Mouse (Mus musculus) kidney, postnatal 0 days (tissue): ENCODE data around the gene Polr2j. TPM values are rescaled to one million over a fixed set of nuclear protein-coding genes. Genes with fewer than 3 reads are reported as not detected.
A peak's percentile ranks its signal among the peaks of the same experiment; 100 is the strongest.

ENCODE experiments used
- ATAC-seq: fragments of 200-750 bp; cut with Nextera tagmentation; replicated peaks from 2 replicates; pipeline ENCODE4 v1.8.0; 2017; ENCODE audit warnings: low read depth, moderate number of reproducible peaks, moderate TSS enrichment, moderate library complexity; ENCODE audit not compliant: low FRiP score
- DNase-seq: peaks from one replicate; pipeline ENCODE4 v3.0.0-alpha.2; 2016; ENCODE audit warnings: low spot score
- H3K27ac ChIP-seq: fragments of 300-500 bp; sonication (generic); 2 replicates; pipeline ENCODE4 v1.5.1; 2014; ENCODE audit warnings: mild to moderate bottlenecking
- H3K27me3 ChIP-seq: fragments of 300-500 bp; sonication (generic); 2 replicates; pipeline ENCODE4 v1.6.1; 2014; ENCODE audit warnings: low read length, mixed read lengths; ENCODE audit not compliant: insufficient read depth
- H3K36me3 ChIP-seq: fragments of 300-500 bp; sonication (generic); 2 replicates; pipeline ENCODE4 v1.6.1; 2014; ENCODE audit warnings: low read length, mixed read lengths; ENCODE audit not compliant: insufficient read depth
- H3K4me1 ChIP-seq: fragments of 300-500 bp; sonication (generic); replicated peaks from 2 replicates; pipeline ENCODE4 v1.6.1; 2014; ENCODE audit warnings: antibody characterized with exemption, low read length, mixed read lengths; ENCODE audit not compliant: insufficient read depth
- H3K4me2 ChIP-seq: fragments of 300-500 bp; sonication (generic); 2 replicates; pipeline ENCODE4 v1.6.1; 2014; ENCODE audit warnings: mild to moderate bottlenecking, low read length, moderate library complexity, mixed read lengths
- H3K4me3 ChIP-seq: fragments of 300-500 bp; sonication (generic); replicated peaks from 2 replicates; pipeline ENCODE4 v1.5.1; 2014; ENCODE audit warnings: low read depth, low read length
- H3K9ac ChIP-seq: fragments of 300-500 bp; sonication (generic); 2 replicates; pipeline ENCODE4 v1.6.1; 2014; ENCODE audit warnings: low read depth, low read length
- H3K9me3 ChIP-seq: fragments of 300-500 bp; sonication (generic); replicated peaks from 2 replicates; pipeline ENCODE4 v1.6.1; 2016; ENCODE audit warnings: low read length, inconsistent platforms, mixed read lengths
- CTCF ChIP-seq: IDR thresholded peaks from 2 replicates; pipeline ENCODE4 v1.5.1; 2016; ENCODE audit warnings: antibody characterized with exemption, low read depth, mild to moderate bottlenecking, moderate library complexity
- WGBS: fragments of 180-500 bp; shearing (Covaris S2); extraction: QIAGEN DNeasy Blood & Tissue Kit; methylation state at CpG from one replicate; pipeline ENCODE4 v1.1.7; 2014; 5-methylcytosine and 5-hydroxymethylcytosine counted together
- polyA plus RNA-seq: library from polyadenylated mRNA; unstranded; fragments of >200 nt; fragmentation: Nextera tagmentation; extraction: Ambion mirVana; gene quantifications from 2 replicates; pipeline ENCODE4 v1.2.1, GENCODE M21; 2015

The Polr2j gene
- polyA plus RNA-seq, 1 experiment from 2014 or later: 250 TPM

GRCm38 (mm10) chr5:136086290-136086689, 30.1 kb upstream of the Polr2j start:
- H3K4me2 ChIP-seq: no peak overlapping the region
- no peak overlapping the region for H3K27ac ChIP-seq
- H3K36me3 ChIP-seq: no peaks in the 10 kb centered on the region
- no peak overlapping the region for H3K9ac ChIP-seq
- WGBS: 95% methylated on average over 8 of the region's 8 CpGs
- H3K4me3 ChIP-seq: no peak overlapping the region
- no peak for TF ChIP-seq CTCF
- DNase-seq (no peak), ATAC-seq (no peak)
- H3K27me3 ChIP-seq: no peaks in the 10 kb centered on the region
- no peaks in the 10 kb centered on the region for H3K9me3 ChIP-seq
- H3K4me1 ChIP-seq: no peaks in the 10 kb centered on the region

GRCm38 (mm10) chr5:136088821-136089575, 27.4 kb upstream of the Polr2j start:
- Histone ChIP-seq H3K4me2 (no peak overlapping the region), H3K4me3 (no peak overlapping the region), H3K9me3 (no peaks in the 10 kb centered on the region), H3K36me3 (peaks cover 3% of the 10 kb centered on the region; the same call in 1 of the 2 replicates), H3K27ac (no peak overlapping the region), H3K27me3 (no peaks in the 10 kb centered on the region), H3K9ac (no peak overlapping the region), H3K4me1 (no peaks in the 10 kb centered on the region)
- 20% methylated on average over 13 of the region's 14 CpGs for WGBS
- no peak for ATAC-seq
- TF ChIP-seq CTCF: peak; percentile 62
- DNase-seq: peak; percentile 59

GRCm38 (mm10) chr5:136091927-136092326, 24.5 kb upstream of the Polr2j start:
- Histone ChIP-seq H3K9ac (no peak overlapping the region), H3K36me3 (peaks cover 3% of the 10 kb centered on the region; the same call in 1 of the 2 replicates), H3K27ac (no peak overlapping the region), H3K4me1 (no peaks in the 10 kb centered on the region), H3K9me3 (no peaks in the 10 kb centered on the region), H3K27me3 (no peaks in the 10 kb centered on the region), H3K4me3 (no peak overlapping the region), H3K4me2 (no peak overlapping the region)
- no peak for TF ChIP-seq CTCF
- DNase-seq (no peak), ATAC-seq (no peak)
- WGBS: 63% methylated on average over 5 of the region's 5 CpGs

- no peak for TF ChIP-seq CTCF
- DNase-seq (no peak), ATAC-seq (no peak)
- H3K4me3 ChIP-seq: no peak overlapping the region
- H3K4me2 ChIP-seq: no peak overlapping the region
- peaks cover 3% of the 10 kb centered on the region; the same call in 1 of the 2 replicates for H3K36me3 ChIP-seq
- 49% methylated on average over 8 of the region's 8 CpGs for WGBS
- H3K27me3 ChIP-seq: no peaks in the 10 kb centered on the region
- H3K27ac ChIP-seq: no peak overlapping the region
- no peak overlapping the region for H3K9ac ChIP-seq
- no peaks in the 10 kb centered on the region for H3K4me1 ChIP-seq
- no peaks in the 10 kb centered on the region for H3K9me3 ChIP-seq
Measured at GRCm38 (mm10) chr5:136094249-136095010, 22.0 kb upstream of the Polr2j start.

GRCm38 (mm10) chr5:136095089-136095488, 21.3 kb upstream of the Polr2j start:
- H3K27me3 ChIP-seq: no peaks in the 10 kb centered on the region
- H3K36me3 ChIP-seq: peaks cover 3% of the 10 kb centered on the region; the same call in 1 of the 2 replicates
- no peaks in the 10 kb centered on the region for H3K9me3 ChIP-seq
- H3K4me3 ChIP-seq: no peak overlapping the region
- no peak for TF ChIP-seq CTCF
- H3K4me2 ChIP-seq: no peak overlapping the region
- 77% methylated on average over 7 of the region's 7 CpGs for WGBS
- H3K4me1 ChIP-seq: no peaks in the 10 kb centered on the region
- no peak for DNase-seq
- no peak for ATAC-seq
- no peak overlapping the region for H3K9ac ChIP-seq
- H3K27ac ChIP-seq: no peak overlapping the region

- Histone ChIP-seq H3K9ac (no peak overlapping the region), H3K9me3 (no peaks in the 10 kb centered on the region), H3K27ac (no peak overlapping the region), H3K4me1 (no peaks in the 10 kb centered on the region), H3K27me3 (no peaks in the 10 kb centered on the region), H3K36me3 (no peaks in the 10 kb centered on the region), H3K4me2 (no peak overlapping the region), H3K4me3 (no peak overlapping the region)
- ATAC-seq: no peak
- no peak for TF ChIP-seq CTCF
- DNase-seq: no peak
- 79% methylated on average over 10 of the region's 10 CpGs for WGBS
Measured at GRCm38 (mm10) chr5:136098536-136098935, 17.9 kb upstream of the Polr2j start.
